Mouse (Mus musculus) E14TG2a.4 (cell line): ENCODE results near the gene Tecta.

Experiments used
- CTCF ChIP-seq: conservative IDR thresholded peaks from 2 replicates; pipeline ENCODE4 v1.5.1; 2014; ENCODE audit warnings: low read length
- NANOG ChIP-seq: IDR thresholded peaks from 2 replicates; pipeline ENCODE4 v1.6.1; 2014; ENCODE audit warnings: borderline replicate concordance, low read length, mixed read lengths

- no peak for TF ChIP-seq NANOG
- no peak for TF ChIP-seq CTCF
Measured at GRCm38 (mm10) chr9:42415184-42415583, 15.5 kb upstream of the Tecta start.
